Mouse (Mus musculus) heart, adult 2 months (tissue): ENCODE measurements at regions not wholly inside any gene's neighbourhood (a gene's known extent, or its start where the extent isn't known, plus 50 kb on each side); places are given as distances from the start of the nearest gene placed in this dataset.

Experiments used
- DNase-seq, 2 experiments: peaks; one replicate each; pipeline ENCODE4 v3.0.0; 2021
- H3K27ac ChIP-seq: fragments of 200-600 bp; 2 replicates; pipeline ENCODE4 v1.8.1; 2022
- H3K27me3 ChIP-seq: fragments of 200-500 bp; 2 replicates; pipeline ENCODE4 v1.6.1; 2012; ENCODE audit warnings: mild to moderate bottlenecking, low read length, inconsistent platforms, mixed read lengths; ENCODE audit not compliant: control insufficient read depth, insufficient read depth
- H3K36me3 ChIP-seq: fragments of 200-500 bp; 2 replicates; pipeline ENCODE4 v1.6.1; 2012; ENCODE audit warnings: low read length, inconsistent platforms; ENCODE audit not compliant: control insufficient read depth, insufficient read depth
- H3K4me1 ChIP-seq: fragments of 200-500 bp; 2 replicates; pipeline ENCODE4 v1.6.1; 2011; ENCODE audit warnings: low read length; ENCODE audit not compliant: control insufficient read depth, insufficient read depth
- H3K4me3 ChIP-seq: fragments of 200-600 bp; 2 replicates; pipeline ENCODE4 v1.8.1; 2022
- H3K79me2 ChIP-seq: fragments of 200-500 bp; replicated peaks from 2 replicates; pipeline ENCODE4 v1.6.1; 2012; ENCODE audit warnings: mild to moderate bottlenecking, inconsistent platforms, low read length, moderate library complexity, mixed read lengths; ENCODE audit not compliant: control insufficient read depth, insufficient read depth
- H3K9ac ChIP-seq: fragments of 200-500 bp; 2 replicates; pipeline ENCODE4 v1.6.1; 2012; ENCODE audit warnings: low read depth, mild to moderate bottlenecking, control low read depth, inconsistent platforms, low read length, mixed read lengths
- CTCF ChIP-seq: fragments of 200-600 bp; IDR thresholded peaks from 2 replicates; pipeline ENCODE4 v1.8.1; 2022; ENCODE audit warnings: antibody characterized with exemption, mild to moderate bottlenecking, moderate library complexity
- EP300 ChIP-seq: fragments of 200-500 bp; IDR thresholded peaks from 2 replicates; pipeline ENCODE4 v1.6.1; 2011; ENCODE audit warnings: low read depth, low read length, control low read depth; ENCODE audit not compliant: insufficient read depth
- POLR2A ChIP-seq: fragments of 200-500 bp; IDR thresholded peaks from 2 replicates; pipeline ENCODE4 v1.6.1; 2011; ENCODE audit warnings: mild to moderate bottlenecking, low read depth, low read length, control low read depth; ENCODE audit not compliant: insufficient read depth
- WGBS: fragments of 180-500 bp; shearing (Covaris S2); methylation state at CpG from one replicate; pipeline ENCODE4 v1.1.7; 2018; 5-methylcytosine and 5-hydroxymethylcytosine counted together
- intact Hi-C: fragments of 180-260 bp; cut with DNase I; formaldehyde crosslinking; loops from one replicate; pipeline ENCODE4 v1.15.1; 2025

GRCm38 (mm10) chr14:8952853-8953397, 286.9 kb upstream of the 4930452B06Rik start:
- no peak overlapping the region for H3K27ac ChIP-seq
- H3K4me3 ChIP-seq = no peak overlapping the region
- H3K9ac ChIP-seq = no peak overlapping the region
- no peak for TF ChIP-seq POLR2A
- DNase-seq = peak; percentile 20 to 41
- intact Hi-C loops = loop anchor here (5.0 kb wide), 1 partner anchor 49 kb away; no protein-coding TSS in a partner anchor
- WGBS = 25% methylated on average over 6 of the region's 6 CpGs
- H3K36me3 ChIP-seq = no peaks in the 10 kb centered on the region
- no peaks in the 10 kb centered on the region for H3K27me3 ChIP-seq
- no peaks in the 10 kb centered on the region for H3K4me1 ChIP-seq
- no peaks in the 10 kb centered on the region for H3K79me2 ChIP-seq

GRCm38 (mm10) chr14:8948751-8949150, 282.7 kb upstream of the 4930452B06Rik start:
- TF ChIP-seq POLR2A (no peak), EP300 (no peak), CTCF (no peak)
- H3K79me2 ChIP-seq = no peaks in the 10 kb centered on the region
- no peak overlapping the region for H3K9ac ChIP-seq
- H3K27ac ChIP-seq = no peak overlapping the region
- no peak overlapping the region for H3K4me3 ChIP-seq
- no peak for DNase-seq
- intact Hi-C loops = no loop called here
- 55% methylated on average over 2 of the region's 2 CpGs for WGBS
- H3K27me3 ChIP-seq = no peaks in the 10 kb centered on the region
- H3K36me3 ChIP-seq = no peaks in the 10 kb centered on the region
- no peaks in the 10 kb centered on the region for H3K4me1 ChIP-seq

DNA sequence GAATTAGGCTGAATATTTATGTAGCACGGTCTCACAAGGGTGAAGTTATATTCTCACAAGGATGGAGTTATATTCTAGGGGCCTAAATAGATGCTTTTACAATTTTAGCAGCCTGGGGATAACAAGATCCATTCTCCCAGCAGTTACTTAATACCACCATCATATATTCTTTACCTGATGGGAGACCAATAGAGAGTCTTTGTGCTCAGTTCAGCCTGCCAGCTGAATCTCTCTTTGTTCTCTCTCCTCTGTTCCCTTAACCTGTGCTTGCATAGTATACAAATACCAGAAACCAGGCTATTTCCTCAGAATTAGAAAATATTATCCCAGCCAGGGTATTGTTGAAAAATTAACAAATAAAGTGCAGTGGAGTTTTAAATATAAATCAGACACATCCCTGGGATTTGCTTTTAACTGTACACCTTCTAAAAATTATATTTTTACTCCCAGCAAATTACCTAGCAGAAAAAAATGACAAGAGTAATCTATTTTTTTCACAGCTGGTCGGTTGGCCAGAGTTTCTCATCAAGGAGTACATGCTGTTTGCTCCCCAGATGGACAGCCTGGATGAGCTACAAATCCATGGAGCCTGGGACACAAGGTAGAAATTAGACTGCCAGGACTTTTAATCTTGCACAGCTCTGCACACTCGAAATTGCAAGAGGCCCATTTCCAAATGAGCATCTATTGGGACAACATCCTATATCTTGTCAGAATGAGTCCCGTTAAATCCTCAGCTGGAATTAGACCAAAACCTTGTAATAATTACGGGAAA, 281.0 kb upstream of the 4930452B06Rik start:
- no peaks in the 10 kb centered on the region for H3K4me1 ChIP-seq
- no peak overlapping the region for H3K4me3 ChIP-seq
- no peak for DNase-seq
- H3K27me3 ChIP-seq = no peaks in the 10 kb centered on the region
- 70% methylated on average over 5 of the region's 5 CpGs for WGBS
- H3K27ac ChIP-seq = no peak overlapping the region
- no peaks in the 10 kb centered on the region for H3K36me3 ChIP-seq
- no peak overlapping the region for H3K9ac ChIP-seq
- H3K79me2 ChIP-seq = no peaks in the 10 kb centered on the region
- intact Hi-C loops = no loop called here
- TF ChIP-seq CTCF (no peak), EP300 (no peak), POLR2A (no peak)

DNA sequence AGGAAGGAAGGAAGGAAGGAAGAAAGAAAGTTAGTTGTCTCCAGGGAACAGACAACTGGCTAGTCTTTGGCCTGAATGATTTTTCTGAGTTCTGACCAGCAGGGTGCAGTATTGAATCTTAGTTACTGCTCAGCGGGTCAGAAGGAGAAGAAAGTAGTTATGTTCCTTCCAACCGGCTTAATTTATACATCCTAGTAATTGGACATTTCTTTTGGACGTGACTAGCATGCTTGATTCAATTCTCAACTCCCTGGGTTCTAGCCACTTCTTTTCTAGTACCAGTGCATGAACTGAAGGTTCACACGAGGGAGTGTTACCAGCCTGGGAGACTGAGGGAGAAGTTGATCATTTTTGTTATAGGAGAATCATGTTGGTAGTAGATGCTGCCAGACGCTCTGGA, 269.1 kb upstream of the 4930452B06Rik start:
- H3K9ac ChIP-seq = no peak overlapping the region
- H3K36me3 ChIP-seq = no peaks in the 10 kb centered on the region
- WGBS = 42% methylated on average over 5 of the region's 5 CpGs
- H3K4me3 ChIP-seq = no peak overlapping the region
- TF ChIP-seq CTCF (peak; percentile 63), EP300 (no peak)
- intact Hi-C loops = loop anchor here (10.0 kb wide), 1 partner anchor 460 kb away; no protein-coding TSS in a partner anchor
- no peaks in the 10 kb centered on the region for H3K27me3 ChIP-seq
- H3K79me2 ChIP-seq = no peaks in the 10 kb centered on the region
- peak; percentile 4 to 19 for DNase-seq
- no peaks in the 10 kb centered on the region for H3K4me1 ChIP-seq
- H3K27ac ChIP-seq = no peak overlapping the region
